ENCODE assay signal across 11 mouse cellular contexts in the genomic region with DNA sequence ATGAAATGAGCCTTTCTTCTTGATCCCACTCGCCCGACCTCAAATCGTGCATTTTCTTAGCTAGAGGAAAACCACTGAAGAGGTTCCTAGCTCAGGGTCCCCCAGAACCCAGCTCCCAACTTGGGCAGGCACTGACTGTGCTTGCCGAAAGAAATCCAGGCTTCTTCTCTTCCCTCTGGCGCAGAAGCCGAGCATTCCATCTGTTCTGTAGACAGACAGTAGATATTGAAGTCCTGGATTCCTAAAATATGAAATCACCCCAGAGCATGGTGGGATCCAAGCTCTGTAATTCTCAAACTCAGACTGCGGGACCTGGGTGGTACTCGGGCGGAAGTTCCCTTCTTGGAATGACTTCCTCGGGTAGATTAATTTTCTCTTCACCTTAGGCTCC. TPM values are rescaled to one million over a fixed set of nuclear protein-coding genes. Genes with fewer than 3 reads are reported as not detected.
DNase-seq lines count a peak whose midpoint lies in the region; ATAC-seq and TF ChIP-seq lines count a peak whose summit lies in the region.
"Had no signal": no experiment of that assay in that cellular context is flagged by ENCODE, and none has a peak within 500 bp of the region (broad histone marks: within the 10 kb centered on the region; RNA-seq: fewer than 3 reads in every experiment).

No protein-coding gene starts in this region.

- no peaks in the 10 kb centered on the region for H3K36me3 ChIP-seq in forebrain, embryonic 14.5 days (ENCODE audit: control insufficient read depth, insufficient read depth, low read length)
- no peaks in the 10 kb centered on the region for H3K36me3 ChIP-seq in hindbrain, postnatal 0 days (ENCODE audit: insufficient read depth, low read length)
- no peaks in the 10 kb centered on the region for H3K36me3 ChIP-seq in neural tube, embryonic 12.5 days

- no peaks in the 10 kb centered on the region for H3K27me3 ChIP-seq in forebrain, embryonic 14.5 days (replicated peaks; ENCODE audit: control insufficient read depth, insufficient read depth, low read length)
- H3K27me3 ChIP-seq in hindbrain, postnatal 0 days (ENCODE audit: insufficient read depth, low read length): no peaks in the 10 kb centered on the region
- H3K27me3 ChIP-seq in neural tube, embryonic 12.5 days (replicated peaks): no peaks in the 10 kb centered on the region

- DNase-seq in layer of hippocampus, adult 2 months (ENCODE audit: low spot score in 2 of 2): no peak
- DNase-seq in layer of hippocampus, adult 18-20 months (ENCODE audit: low spot score in 2 of 2): no peak
- DNase-seq in forebrain, embryonic 14.5 days (ENCODE audit: low spot score): no peak
- DNase-seq in hindbrain, postnatal 0 days (ENCODE audit: low spot score): no peak
- DNase-seq in frontal cortex, adult 2 months (ENCODE audit: extremely low spot score in 1 of 2, low spot score in 1 of 2): no peak
- DNase-seq in adrenal gland, adult 18-20 months (ENCODE audit: low spot score in 2 of 2): no peak

- TF ChIP-seq CTCF in layer of hippocampus, adult 2 months (conservative IDR thresholded peaks at IDR 0.05): no peak
- TF ChIP-seq CTCF in hindbrain, postnatal 0 days (IDR thresholded peaks at IDR 0.05; ENCODE audit: low read depth): no peak

- peak overlapping the region; percentile 37; the same call in 1 of the 2 replicates for H3K4me3 ChIP-seq in layer of hippocampus, adult 2 months
- H3K4me3 ChIP-seq in forebrain, embryonic 14.5 days (ENCODE audit: low read depth, low read length): no peak overlapping the region
- H3K4me3 ChIP-seq in hindbrain, postnatal 0 days (ENCODE audit: low read length): no peak overlapping the region
- no peak overlapping the region for H3K4me3 ChIP-seq in neural tube, embryonic 12.5 days

- peak overlapping the region; percentile 86 for H3K27ac ChIP-seq in layer of hippocampus, adult 2 months
- peak overlapping the region; percentile 1; the same call in 1 of the 2 replicates for H3K27ac ChIP-seq in forebrain, embryonic 14.5 days (ENCODE audit: low read depth, low read length)
- peak overlapping the region; percentile 8; the same call in 1 of the 2 replicates for H3K27ac ChIP-seq in hindbrain, postnatal 0 days
- no peak overlapping the region for H3K27ac ChIP-seq in neural tube, embryonic 12.5 days
- H3K27ac ChIP-seq: macrophage had no signal

- peaks cover 24% of the 10 kb centered on the region for H3K4me1 ChIP-seq in forebrain, embryonic 14.5 days (ENCODE audit: control insufficient read depth, insufficient read depth, low read length)
- peaks cover 8% of the 10 kb centered on the region; the same call in 1 of the 2 replicates for H3K4me1 ChIP-seq in hindbrain, postnatal 0 days (ENCODE audit: insufficient read depth, low read length)
- peaks cover 25% of the 10 kb centered on the region for H3K4me1 ChIP-seq in neural tube, embryonic 12.5 days

- 44% methylated on average over 10 of the region's 10 CpGs for WGBS in forebrain, embryonic 14.5 days
- 49% methylated on average over 10 of the region's 10 CpGs for WGBS in hindbrain, postnatal 0 days
- WGBS in neural tube, embryonic 12.5 days: 53% methylated on average over 10 of the region's 10 CpGs

- ATAC-seq in forebrain, embryonic 14.5 days: no peak
- ATAC-seq in hindbrain, postnatal 0 days: no peak
- no peak for ATAC-seq in neural tube, embryonic 12.5 days (ENCODE audit: low FRiP score, low read depth)
- ATAC-seq in megakaryocyte, adult 5-6 weeks (ENCODE audit: poor library complexity, severe bottlenecking): no peak
- ATAC-seq: inflammation-experienced regulatory T-cells, adult 6 months had no signal

- H3K9ac ChIP-seq in forebrain, embryonic 14.5 days (ENCODE audit: low read length): peak overlapping the region; percentile 2; the same call in 1 of the 2 replicates
- no peak overlapping the region for H3K9ac ChIP-seq in hindbrain, postnatal 0 days (replicated peaks; ENCODE audit: low read length)
- H3K9ac ChIP-seq in neural tube, embryonic 12.5 days: no peak overlapping the region

- peak overlapping the region; percentile 54 for H3K4me2 ChIP-seq in forebrain, embryonic 14.5 days (ENCODE audit: low read length)
- peak overlapping the region; percentile 49 for H3K4me2 ChIP-seq in hindbrain, postnatal 0 days (ENCODE audit: low read depth, low read length)
- H3K4me2 ChIP-seq in neural tube, embryonic 12.5 days (replicated peaks): peak overlapping the region; percentile 61

- H3K9me3 ChIP-seq in forebrain, embryonic 14.5 days (replicated peaks; ENCODE audit: control insufficient read depth, low read length): no peaks in the 10 kb centered on the region
- no peaks in the 10 kb centered on the region for H3K9me3 ChIP-seq in hindbrain, postnatal 0 days (ENCODE audit: low read length)
- no peaks in the 10 kb centered on the region for H3K9me3 ChIP-seq in neural tube, embryonic 12.5 days

RNA-seq across cellular contexts. Expression of a gene that starts 5.0 kb away (rescaled TPM):
- total RNA-seq in layer of hippocampus, adult 2 months (2021): 100 to 1,000 TPM; 184 to 202 TPM
- total RNA-seq in layer of hippocampus, adult 18-20 months (2021): 100 to 1,000 TPM; 167 to 185 TPM
- 301 and 306 TPM in 2 replicates for polyA plus RNA-seq in forebrain, embryonic 14.5 days (2014; fragmentation: Nextera tagmentation; extraction: Ambion mirVana)
- 156 and 184 TPM in 2 replicates for total RNA-seq in hindbrain, postnatal 0 days (2014; rRNA removed)
- polyA plus RNA-seq in hindbrain, postnatal 0 days (2015; fragmentation: Nextera tagmentation; extraction: Ambion mirVana): 158 and 171 TPM in 2 replicates
- polyA plus RNA-seq in neural tube, embryonic 12.5 days (2016; fragmentation: Nextera tagmentation; extraction: Ambion mirVana): 204 and 222 TPM in 2 replicates
- not detected in 2 replicates for total RNA-seq in megakaryocyte, adult 5-6 weeks (2015)
- not detected in 2 replicates for total RNA-seq in megakaryocyte, adult 5-6 weeks (2017)
- 410 and 454 TPM in 2 replicates for polyA plus RNA-seq in frontal cortex, adult 2 months (2012; rRNA removed)
- 10 to 100 TPM; 16.3 to 29.0 TPM for total RNA-seq in adrenal gland, adult 18-20 months (2021)
- polyA plus RNA-seq: macrophage had no signal

RNA-seq across cellular contexts. Expression of a gene that starts 7.0 kb away (rescaled TPM):
- total RNA-seq in layer of hippocampus, adult 2 months (2021): 1 to 10 TPM; 5.8 to 7.2 TPM
- 1 to 10 TPM; 6.5 to 9.6 TPM for total RNA-seq in layer of hippocampus, adult 18-20 months (2021)
- 14.7 and 19.2 TPM in 2 replicates for polyA plus RNA-seq in forebrain, embryonic 14.5 days (2014; fragmentation: Nextera tagmentation; extraction: Ambion mirVana)
- 2.3 and 4.1 TPM in 2 replicates for total RNA-seq in hindbrain, postnatal 0 days (2014; rRNA removed)
- 15.7 and 18.3 TPM in 2 replicates for polyA plus RNA-seq in hindbrain, postnatal 0 days (2015; fragmentation: Nextera tagmentation; extraction: Ambion mirVana)
- 11.9 and 12.9 TPM in 2 replicates for polyA plus RNA-seq in neural tube, embryonic 12.5 days (2016; fragmentation: Nextera tagmentation; extraction: Ambion mirVana)
- 1.1 TPM in 1 of 2 replicates, not detected in the other for total RNA-seq in megakaryocyte, adult 5-6 weeks (2015)
- total RNA-seq in megakaryocyte, adult 5-6 weeks (2017): not detected in 2 replicates
- 3.5 and 4.6 TPM in 2 replicates for polyA plus RNA-seq in frontal cortex, adult 2 months (2012; rRNA removed)
- 1 to 10 TPM; 3.0 to 3.3 TPM for total RNA-seq in adrenal gland, adult 18-20 months (2021)
- polyA plus RNA-seq: inflammation-experienced regulatory T-cells, adult 6 months had no signal

RNA-seq across cellular contexts. Expression of a gene that starts 29.4 kb away (rescaled TPM):
- not detected for total RNA-seq in layer of hippocampus, adult 2 months (2021)
- total RNA-seq in layer of hippocampus, adult 18-20 months (2021): not detected
- 0.38 and 0.78 TPM in 2 replicates for polyA plus RNA-seq in forebrain, embryonic 14.5 days (2014; fragmentation: Nextera tagmentation; extraction: Ambion mirVana)
- total RNA-seq in hindbrain, postnatal 0 days (2014; rRNA removed): not detected in 2 replicates
- 0.60 and 1.2 TPM in 2 replicates for polyA plus RNA-seq in hindbrain, postnatal 0 days (2015; fragmentation: Nextera tagmentation; extraction: Ambion mirVana)
- 0.81 and 0.96 TPM in 2 replicates for polyA plus RNA-seq in neural tube, embryonic 12.5 days (2016; fragmentation: Nextera tagmentation; extraction: Ambion mirVana)
- not detected in 2 replicates for total RNA-seq in megakaryocyte, adult 5-6 weeks (2015)
- not detected in 2 replicates for total RNA-seq in megakaryocyte, adult 5-6 weeks (2017)
- 0.19 and 0.28 TPM in 2 replicates for polyA plus RNA-seq in frontal cortex, adult 2 months (2012; rRNA removed)
- total RNA-seq in adrenal gland, adult 18-20 months (2021): not detected
- total RNA-seq: adrenal gland, postnatal 36 days had no signal
- polyA plus RNA-seq: macrophage had no signal

RNA-seq across cellular contexts. Expression of a gene that starts 30.0 kb away (rescaled TPM):
- 10 to 100 TPM; 41.3 to 44.4 TPM for total RNA-seq in layer of hippocampus, adult 2 months (2021)
- total RNA-seq in layer of hippocampus, adult 18-20 months (2021): 10 to 100 TPM; 42.5 to 43.0 TPM
- 57.2 and 58.6 TPM in 2 replicates for polyA plus RNA-seq in forebrain, embryonic 14.5 days (2014; fragmentation: Nextera tagmentation; extraction: Ambion mirVana)
- 45.8 and 49.2 TPM in 2 replicates for total RNA-seq in hindbrain, postnatal 0 days (2014; rRNA removed)
- polyA plus RNA-seq in hindbrain, postnatal 0 days (2015; fragmentation: Nextera tagmentation; extraction: Ambion mirVana): 61.7 and 63.8 TPM in 2 replicates
- 65.1 and 67.6 TPM in 2 replicates for polyA plus RNA-seq in neural tube, embryonic 12.5 days (2016; fragmentation: Nextera tagmentation; extraction: Ambion mirVana)
- 30.7 and 34.2 TPM in 2 replicates for total RNA-seq in megakaryocyte, adult 5-6 weeks (2015)
- total RNA-seq in megakaryocyte, adult 5-6 weeks (2017): 41.8 and 44.3 TPM in 2 replicates
- polyA plus RNA-seq in frontal cortex, adult 2 months (2012; rRNA removed): 49.4 and 52.5 TPM in 2 replicates
- 10 to 100 TPM; 69.9 to 77.6 TPM for total RNA-seq in adrenal gland, adult 18-20 months (2021)

Comparison
In these comparisons a context has a peak if more than half of its experiments do, and no peak if none do; other contexts are left out.
1. RNA of a gene that starts 5.0 kb away (total RNA-seq): 184 to 202 TPM in layer of hippocampus, adult 2 months, 167 to 185 TPM in layer of hippocampus, adult 18-20 months, 156 to 184 TPM in hindbrain, postnatal 0 days and 16.3 to 29.0 TPM in adrenal gland, adult 18-20 months; not detected in megakaryocyte, adult 5-6 weeks; every median in the first group is over 10 times any median in the second.
2. Peak in every context shown above with its lines, with median percentiles within 50 percentile points of each other: H3K4me2 ChIP-seq.